Mouse (Mus musculus) layer of hippocampus, adult 2 months (tissue): ENCODE measurements around the gene Jph4. TPM values are rescaled to one million over a fixed set of nuclear protein-coding genes. Genes with fewer than 3 reads are reported as not detected.

Experiments used
- DNase-seq, 2 experiments: peaks; one replicate each; pipeline ENCODE4 v3.0.0; 2022; ENCODE audit warnings: low spot score in 2 of 2
- H3K27ac ChIP-seq: fragments of 200-600 bp; 2 replicates; pipeline ENCODE4 v1.8.1; 2022
- H3K4me3 ChIP-seq: fragments of 200-600 bp; 2 replicates; pipeline ENCODE4 v1.8.1; 2022; ENCODE audit warnings: mild to moderate bottlenecking
- CTCF ChIP-seq: fragments of 200-600 bp; conservative IDR thresholded peaks from 2 replicates; pipeline ENCODE4 v1.8.1; 2022; ENCODE audit warnings: antibody characterized with exemption, mild to moderate bottlenecking, moderate library complexity
- total RNA-seq, 2 experiments: library from RNA; stranded (reverse); gene quantifications; 2 replicates each; pipeline ENCODE4 v1.2.3; 2021

Jph4 gene
- total RNA-seq, 2 experiments from 2014 or later: 453 to 476 TPM

GRCm38 (mm10) chr14:55063581-55064381 lies 53.0 kb downstream of the Jph4 start:
- TF ChIP-seq CTCF: peak; percentile 25; the same call in 1 of the 2 replicates
- DNase-seq: no peak
- Histone ChIP-seq H3K4me3 (no peak overlapping the region), H3K27ac (peak overlapping the region; percentile 69)

- Histone ChIP-seq H3K4me3 (no peak overlapping the region; the same call in 1 of the 2 replicates), H3K27ac (peak overlapping the region; percentile 69)
These were observed 53.6 kb downstream of the Jph4 start for GRCm38 (mm10) chr14:55063117-55063516.

GRCm38 (mm10) chr14:55062626-55063025 lies 54.1 kb downstream of the Jph4 start:
- peak; percentile 65 to 67 for DNase-seq
- no peak overlapping the region for H3K4me3 ChIP-seq
- no peak for TF ChIP-seq CTCF
- H3K27ac ChIP-seq: peak overlapping the region; percentile 69

More at GRCm38 (mm10) chr14:55063117-55063516, 53.6 kb downstream of the Jph4 start:
- no peak for DNase-seq
- no peak for TF ChIP-seq CTCF

- Histone ChIP-seq H3K4me3 (no peak overlapping the region), H3K27ac (peak overlapping the region; percentile 69)
- no peak for TF ChIP-seq CTCF
- DNase-seq: no peak
These were observed 54.9 kb downstream of the Jph4 start for GRCm38 (mm10) chr14:55061845-55062244.

- TF ChIP-seq CTCF: no peak
These were observed 56.8 kb downstream of the Jph4 start for GRCm38 (mm10) chr14:55059931-55060330.

GRCm38 (mm10) chr14:55059009-55059408 lies 57.7 kb downstream of the Jph4 start:
- Histone ChIP-seq H3K4me3 (no peak overlapping the region), H3K27ac (peak overlapping the region; percentile 63; the same call in 1 of the 2 replicates)
- TF ChIP-seq CTCF: no peak
- no peak for DNase-seq

More at GRCm38 (mm10) chr14:55059931-55060330, 56.8 kb downstream of the Jph4 start:
- DNase-seq: no peak
- Histone ChIP-seq H3K27ac (peak overlapping the region; percentile 63), H3K4me3 (no peak overlapping the region)

Other genes starting within 250 kb of the Jph4 start
- gene Homez, start 246.0 kb downstream of the Jph4 start, total RNA-seq: 10 to 100 TPM; 22.0 to 22.2 TPM
- gene Ppp1r3e, start 239.4 kb downstream of the Jph4 start, total RNA-seq: 10 to 100 TPM; 22.1 to 24.3 TPM
- gene Bcl2l2, start 233.6 kb downstream of the Jph4 start, total RNA-seq: 100 to 1,000 TPM; 114 to 126 TPM
- 1 to 10 TPM; 1.0 to 9.4 TPM for gene Gm20521, start 233.5 kb downstream of the Jph4 start, total RNA-seq
- 100 to 1,000 TPM; 271 to 305 TPM for gene Pabpn1, start 224.4 kb downstream of the Jph4 start, total RNA-seq
- 100 to 1,000 TPM; 666 to 700 TPM for gene Slc22a17, start 203.8 kb downstream of the Jph4 start, total RNA-seq
- 10 to 100 TPM; 10.6 to 11.2 TPM for gene Efs, start 190.8 kb downstream of the Jph4 start, total RNA-seq
- gene Il25, start 184.2 kb downstream of the Jph4 start, total RNA-seq: not detected
- 10 to 100 TPM; 66.9 to 78.4 TPM for gene Cmtm5, start 180.7 kb downstream of the Jph4 start, total RNA-seq
- 1 to 10 TPM; 2.5 to 3.0 TPM for gene Myh6, start 150.0 kb downstream of the Jph4 start, total RNA-seq
- not detected for gene Gm17428, start 140.0 kb downstream of the Jph4 start, total RNA-seq
- gene Myh7, start 122.3 kb downstream of the Jph4 start, total RNA-seq: 1 to 10 TPM; 8.3 TPM
- gene Ngdn, start 101.5 kb downstream of the Jph4 start, total RNA-seq: 10 to 100 TPM; 30.3 to 34.9 TPM
- 10 to 100 TPM; 55.5 to 67.3 TPM for gene Zfhx2, start 24.6 kb downstream of the Jph4 start, total RNA-seq
- 10 to 100 TPM; 19.3 to 23.7 TPM for gene Thtpa, start 22.2 kb downstream of the Jph4 start, total RNA-seq
- 10 to 100 TPM; 15.4 to 19.3 TPM for gene Ap1g2, start 10.3 kb downstream of the Jph4 start, total RNA-seq
- gene Dhrs2, start 105.1 kb upstream of the Jph4 start, total RNA-seq: not detected